Mouse (Mus musculus) midbrain, embryonic 15.5 days (tissue): ENCODE measurements around the gene Carnmt1. TPM values are rescaled to one million over a fixed set of nuclear protein-coding genes. Genes with fewer than 3 reads are reported as not detected.
"Not testable (repeated sequence)": the region's sequence is repeated elsewhere in the genome, so short reads cannot be mapped to it uniquely, and the experiment has no call there.

Experiments used
- ATAC-seq: fragments of 200-750 bp; cut with Nextera tagmentation; replicated peaks from 2 replicates; pipeline ENCODE4 v1.8.0; 2017; ENCODE audit warnings: moderate TSS enrichment
- H3K27ac ChIP-seq: fragments of 300-500 bp; sonication (generic); 2 replicates; pipeline ENCODE4 v1.5.1; 2015; ENCODE audit warnings: mild to moderate bottlenecking, inconsistent platforms
- H3K27me3 ChIP-seq: fragments of 300-500 bp; sonication (generic); replicated peaks from 2 replicates; pipeline ENCODE4 v1.6.1; 2015; ENCODE audit warnings: inconsistent platforms
- H3K36me3 ChIP-seq: fragments of 300-500 bp; sonication (generic); replicated peaks from 2 replicates; pipeline ENCODE4 v1.6.1; 2015; ENCODE audit warnings: inconsistent platforms
- H3K4me1 ChIP-seq: fragments of 300-500 bp; sonication (generic); 2 replicates; pipeline ENCODE4 v1.6.1; 2015; ENCODE audit warnings: inconsistent platforms
- H3K4me2 ChIP-seq: fragments of 300-500 bp; sonication (generic); 2 replicates; pipeline ENCODE4 v1.6.1; 2015; ENCODE audit warnings: inconsistent platforms, mild to moderate bottlenecking, moderate library complexity
- H3K4me3 ChIP-seq: fragments of 300-500 bp; sonication (generic); 2 replicates; pipeline ENCODE4 v1.5.1; 2015; ENCODE audit warnings: mild to moderate bottlenecking, inconsistent platforms
- H3K9ac ChIP-seq: fragments of 300-500 bp; sonication (generic); 2 replicates; pipeline ENCODE4 v1.6.1; 2015; ENCODE audit warnings: mild to moderate bottlenecking, inconsistent platforms
- H3K9me3 ChIP-seq: fragments of 300-500 bp; sonication (generic); 2 replicates; pipeline ENCODE4 v1.6.1; 2016; ENCODE audit warnings: inconsistent platforms
- WGBS: fragments of 180-500 bp; shearing (Covaris S2); methylation state at CpG from one replicate; pipeline ENCODE4 v1.1.7; 2015; ENCODE audit warnings: mixed read lengths; 5-methylcytosine and 5-hydroxymethylcytosine counted together
- polyA plus RNA-seq: library from polyadenylated mRNA; unstranded; fragments of >200 nt; fragmentation: Nextera tagmentation; extraction: Ambion mirVana; gene quantifications from 2 replicates; pipeline ENCODE4 v1.2.1, GENCODE M21; 2015

Gene Carnmt1
- polyA plus RNA-seq, 1 experiment from 2014 or later = 11.2 TPM

DNA sequence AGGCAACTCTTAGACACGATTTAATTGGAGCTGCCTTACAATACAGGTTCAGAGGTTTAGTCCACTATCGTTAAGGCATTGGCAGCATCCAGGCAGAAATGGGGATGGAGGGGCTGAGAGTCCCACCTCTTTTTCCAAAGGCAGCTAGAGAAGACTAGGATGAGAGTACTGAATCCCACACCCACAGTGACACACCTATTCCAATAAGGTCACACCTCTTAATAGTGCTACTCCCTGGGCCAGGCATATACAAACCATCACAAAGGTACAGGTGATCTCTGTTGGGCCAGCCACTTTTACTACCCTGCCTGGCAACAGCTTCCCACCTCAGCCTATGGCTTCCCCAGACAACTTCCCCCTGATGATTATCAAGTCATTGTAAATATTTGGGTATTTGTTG lies 22.2 kb downstream of the Carnmt1 start:
- WGBS = 96% methylated on average over 2 of the region's 2 CpGs
- Histone ChIP-seq H3K9ac (no peak overlapping the region), H3K36me3 (peaks cover 5% of the 10 kb centered on the region), H3K27ac (no peak overlapping the region), H3K4me3 (no peak overlapping the region), H3K9me3 (no peaks in the 10 kb centered on the region), H3K4me1 (no peaks in the 10 kb centered on the region), H3K4me2 (no peak overlapping the region), H3K27me3 (no peaks in the 10 kb centered on the region)
- ATAC-seq = no peak

DNA sequence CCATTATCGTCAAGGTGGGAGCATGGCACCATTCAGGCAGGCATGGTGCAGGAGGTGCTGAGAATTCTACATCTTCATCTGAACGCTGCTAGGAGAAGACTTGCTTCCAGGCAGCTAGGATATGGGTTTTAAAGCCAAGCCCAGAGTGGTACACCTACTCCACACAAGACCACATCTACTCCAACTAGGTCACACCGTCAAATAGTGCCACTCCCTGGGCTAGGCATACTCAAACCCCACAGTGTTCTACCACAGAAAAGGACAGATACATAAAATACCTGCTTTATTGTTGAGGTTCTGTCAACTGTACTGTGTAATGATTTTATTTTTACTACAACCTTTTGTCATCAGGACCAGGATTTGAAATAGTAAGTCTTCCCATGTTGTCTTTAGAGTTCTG lies 24.6 kb downstream of the Carnmt1 start:
- WGBS = 94% methylated on average over 3 of the region's 3 CpGs

DNA sequence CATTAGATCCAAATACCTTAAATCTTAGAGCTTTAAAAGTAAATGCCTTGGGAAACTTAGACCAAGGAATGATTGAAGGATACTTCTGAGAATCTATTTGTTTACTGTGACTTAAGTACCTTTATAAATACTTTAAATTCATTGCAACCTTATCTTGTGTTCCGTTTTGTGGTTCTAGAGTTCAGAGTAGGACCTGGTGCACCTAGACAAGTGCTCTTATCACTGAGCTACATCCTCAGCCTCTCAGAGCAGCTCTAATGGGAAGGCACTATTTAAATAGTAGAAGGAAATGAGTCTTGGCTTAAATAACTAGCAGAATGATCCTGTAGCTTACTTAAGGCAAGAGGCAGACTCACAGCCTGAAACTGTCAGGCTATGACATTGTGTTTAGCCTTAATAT lies 25.0 kb downstream of the Carnmt1 start:
- ATAC-seq = no peak
- no peak overlapping the region for H3K27ac ChIP-seq
- H3K4me1 ChIP-seq = no peaks in the 10 kb centered on the region
- no peak overlapping the region for H3K4me3 ChIP-seq
- no peak overlapping the region for H3K9ac ChIP-seq
- H3K27me3 ChIP-seq = no peaks in the 10 kb centered on the region
- peaks cover 5% of the 10 kb centered on the region for H3K36me3 ChIP-seq
- 89% methylated on average over 1 of the region's 1 CpGs for WGBS
- H3K9me3 ChIP-seq = no peaks in the 10 kb centered on the region
- H3K4me2 ChIP-seq = no peak overlapping the region

More for the DNA sequence above, 24.6 kb downstream of the Carnmt1 start:
- Histone ChIP-seq H3K4me1 (no peaks in the 10 kb centered on the region), H3K36me3 (peaks cover 5% of the 10 kb centered on the region), H3K27ac (no peak overlapping the region), H3K27me3 (no peaks in the 10 kb centered on the region), H3K4me3 (no peak overlapping the region), H3K4me2 (no peak overlapping the region), H3K9me3 (no peaks in the 10 kb centered on the region), H3K9ac (no peak overlapping the region)
- ATAC-seq = no peak

DNA sequence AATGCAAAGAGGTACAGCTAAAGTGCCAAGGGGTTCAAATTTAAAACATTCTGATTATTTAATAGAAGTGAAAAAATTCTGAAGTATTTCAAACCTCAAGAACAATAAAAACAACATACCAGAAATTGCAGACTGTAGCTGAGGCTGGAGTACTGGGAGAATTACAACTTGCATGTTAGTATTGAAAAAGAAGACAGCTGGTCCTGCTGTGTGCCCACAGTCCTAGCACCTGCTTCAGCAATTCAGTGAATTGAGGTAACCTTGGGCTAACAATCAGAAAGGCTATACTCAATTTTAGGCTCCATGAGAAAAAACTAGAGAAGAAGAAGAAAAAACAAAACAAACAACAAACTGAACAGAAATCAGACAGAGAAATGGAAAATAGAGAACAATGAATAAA lies 37.5 kb downstream of the Carnmt1 start:
- no peak for ATAC-seq
- no peak overlapping the region for H3K9ac ChIP-seq
- H3K27ac ChIP-seq = no peak overlapping the region
- H3K4me1 ChIP-seq = peaks cover 4% of the 10 kb centered on the region; the same call in 1 of the 2 replicates
- H3K4me2 ChIP-seq = no peak overlapping the region
- no peak overlapping the region for H3K4me3 ChIP-seq
- no peaks in the 10 kb centered on the region for H3K9me3 ChIP-seq
- no peaks in the 10 kb centered on the region for H3K36me3 ChIP-seq
- no peaks in the 10 kb centered on the region for H3K27me3 ChIP-seq

DNA sequence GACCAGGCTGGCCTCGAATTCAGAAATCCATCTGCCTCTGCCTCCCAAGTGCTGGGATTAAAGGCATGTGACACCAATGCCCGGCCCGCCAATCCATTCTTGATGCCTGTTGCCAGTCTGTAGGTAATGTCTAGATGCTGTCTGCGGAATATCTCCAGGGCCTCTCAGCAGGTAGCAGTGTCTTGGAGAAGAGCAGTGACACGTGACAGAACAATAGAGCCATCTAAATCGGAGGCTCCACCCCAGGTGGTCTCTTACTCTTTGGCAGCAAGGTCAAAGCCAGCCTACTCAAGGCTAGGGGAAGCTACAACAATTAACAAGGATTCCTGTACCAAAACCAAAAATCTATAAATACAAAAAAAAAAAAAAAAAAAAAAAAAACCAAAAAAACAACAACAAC lies 40.3 kb downstream of the Carnmt1 start:
- Histone ChIP-seq H3K4me3 (no peak overlapping the region), H3K4me1 (peaks cover 27% of the 10 kb centered on the region), H3K9me3 (no peaks in the 10 kb centered on the region), H3K27ac (no peak overlapping the region), H3K27me3 (no peaks in the 10 kb centered on the region), H3K4me2 (no peak overlapping the region), H3K9ac (no peak overlapping the region), H3K36me3 (no peaks in the 10 kb centered on the region)
- ATAC-seq = no peak
- WGBS = 53% methylated on average over 6 of the region's 6 CpGs

DNA sequence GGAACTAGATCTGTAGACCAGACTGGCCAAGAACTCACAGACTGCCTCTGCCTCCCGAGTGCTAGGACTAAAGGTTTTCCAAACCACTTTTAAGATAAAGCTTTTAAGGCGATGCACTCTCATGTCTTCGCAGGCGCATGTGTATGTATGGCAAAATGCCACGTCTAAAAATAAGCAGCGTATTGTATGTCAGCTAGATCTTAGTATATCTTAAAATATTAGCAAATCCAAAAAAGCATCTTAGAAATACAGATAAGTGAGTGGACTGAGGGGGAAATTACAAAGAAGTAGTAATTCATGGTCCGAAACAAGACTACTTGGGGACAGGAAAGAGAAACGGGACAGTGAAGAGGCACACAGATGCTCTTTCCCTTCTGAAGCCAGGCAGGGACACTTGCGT lies 41.0 kb downstream of the Carnmt1 start:
- no peak overlapping the region for H3K4me2 ChIP-seq
- H3K9me3 ChIP-seq = no peaks in the 10 kb centered on the region
- no peaks in the 10 kb centered on the region for H3K36me3 ChIP-seq
- no peak for ATAC-seq
- peaks cover 27% of the 10 kb centered on the region for H3K4me1 ChIP-seq
- no peaks in the 10 kb centered on the region for H3K27me3 ChIP-seq
- WGBS = 93% methylated on average over 9 of the region's 9 CpGs
- no peak overlapping the region for H3K9ac ChIP-seq
- no peak overlapping the region for H3K27ac ChIP-seq
- no peak overlapping the region for H3K4me3 ChIP-seq

DNA sequence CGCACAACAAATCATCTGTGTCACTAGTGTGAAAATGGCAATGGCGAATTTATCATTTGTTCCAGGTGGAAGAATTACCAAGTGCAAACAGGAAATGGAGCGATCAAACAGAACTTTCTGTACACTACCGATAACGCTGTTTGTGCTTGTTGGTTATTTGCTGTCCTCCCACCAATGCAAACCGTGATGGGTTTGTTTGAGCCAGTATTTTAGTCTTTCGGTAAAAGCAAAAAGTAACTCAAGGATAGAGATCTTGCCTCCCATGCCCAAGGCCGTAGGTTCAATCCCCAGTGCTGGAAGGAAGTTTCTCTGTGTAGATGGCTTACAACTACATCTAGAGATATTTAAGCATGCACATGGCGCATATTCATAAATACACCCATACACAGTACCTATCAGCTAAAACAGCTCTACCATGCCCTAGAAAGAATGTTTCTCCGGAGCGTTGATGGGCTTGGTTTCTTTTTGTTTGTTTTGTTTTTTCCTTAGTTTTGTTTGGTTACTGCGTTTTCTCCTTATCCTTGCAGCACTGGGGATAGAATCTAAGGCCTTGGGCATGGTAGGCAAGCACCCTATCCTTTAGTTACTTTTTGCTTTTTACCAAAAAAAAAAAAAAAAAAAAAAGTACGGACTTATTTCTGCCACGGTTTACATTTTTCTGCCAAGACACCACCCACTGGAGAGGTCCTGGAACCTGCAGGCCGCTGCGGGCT lies 41.7 kb downstream of the Carnmt1 start:
- Histone ChIP-seq H3K9me3 (no peaks in the 10 kb centered on the region), H3K36me3 (no peaks in the 10 kb centered on the region), H3K4me3 (peak overlapping the region; percentile 93), H3K27me3 (no peaks in the 10 kb centered on the region), H3K4me1 (peaks cover 27% of the 10 kb centered on the region), H3K9ac (peak overlapping the region; percentile 97), H3K27ac (peak overlapping the region; percentile 97), H3K4me2 (peak overlapping the region; percentile 92)
- WGBS = 59% methylated on average over 16 of the region's 16 CpGs
- ATAC-seq = no peak

DNA sequence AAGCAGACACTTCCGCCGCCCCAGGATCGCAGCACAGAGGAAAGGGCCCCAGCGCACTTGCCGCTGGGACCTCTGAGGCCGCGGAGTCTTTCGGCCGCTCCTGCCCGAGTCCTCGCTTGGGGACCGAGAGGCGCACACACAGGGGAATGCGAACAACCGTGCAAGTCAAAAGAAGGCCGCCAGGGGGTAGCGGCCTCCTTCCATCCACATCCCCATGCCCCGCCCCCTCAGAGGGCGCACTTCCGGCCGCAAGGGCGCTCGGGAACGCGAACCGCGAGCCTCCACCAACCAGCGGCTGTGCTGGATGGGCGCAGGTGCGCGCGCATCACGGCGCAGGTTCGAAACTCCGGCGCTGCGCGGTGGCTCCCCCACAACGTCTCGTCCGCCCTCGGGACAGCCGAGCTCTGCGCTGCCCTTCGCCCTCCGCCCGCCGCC lies 42.3 kb downstream of the Carnmt1 start, which contains the start of gene D030056L22Rik:
D030056L22Rik (plus strand) TSS at position 328 of the 435 bp plus-strand sequence.
- Histone ChIP-seq H3K27me3 (no peaks in the 10 kb centered on the region), H3K4me3 (peak within 1 kb of the TSS; percentile 93), H3K9ac (peak within 1 kb of the TSS; percentile 97), H3K9me3 (no peaks in the 10 kb centered on the region), H3K27ac (peak within 1 kb of the TSS; percentile 97), H3K36me3 (no peaks in the 10 kb centered on the region), H3K4me2 (peak within 1 kb of the TSS; percentile 92), H3K4me1 (peaks cover 27% of the 10 kb centered on the region)
- peak; percentile 99 for ATAC-seq
- WGBS = 0% methylated on average over 48 of the region's 49 CpGs

DNA sequence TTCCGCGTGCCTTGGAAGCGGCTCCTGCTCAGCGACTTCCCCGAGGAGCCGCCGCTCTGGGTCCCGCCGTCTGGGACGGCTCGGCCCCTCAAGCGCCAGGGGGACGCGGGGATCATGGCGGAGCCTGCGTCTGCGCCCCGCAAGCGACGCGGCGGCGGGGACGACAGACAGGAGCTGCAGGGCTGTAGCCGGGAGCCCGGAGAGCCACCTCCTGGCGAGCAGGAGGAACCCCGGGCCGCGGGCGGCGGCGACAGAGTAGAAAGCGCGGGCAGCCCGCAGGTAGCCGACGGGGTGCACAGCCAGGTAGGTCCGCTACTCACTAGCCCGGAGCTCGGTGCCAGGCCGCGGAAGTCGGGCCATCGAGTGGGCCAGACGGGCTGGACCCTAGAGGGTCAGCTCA lies 42.8 kb downstream of the Carnmt1 start:
- WGBS = under 1% methylated on average over 45 of the region's 46 CpGs
- H3K4me1 ChIP-seq = peaks cover 27% of the 10 kb centered on the region
- not testable (repeated sequence) for H3K9me3 ChIP-seq, H3K36me3 ChIP-seq, H3K27me3 ChIP-seq
- peak overlapping the region; percentile 74 for H3K27ac ChIP-seq
- H3K4me3 ChIP-seq = peak overlapping the region; percentile 93
- peak overlapping the region; percentile 97 for H3K9ac ChIP-seq
- H3K4me2 ChIP-seq = peak overlapping the region; percentile 92
- peak; percentile 79 for ATAC-seq

DNA sequence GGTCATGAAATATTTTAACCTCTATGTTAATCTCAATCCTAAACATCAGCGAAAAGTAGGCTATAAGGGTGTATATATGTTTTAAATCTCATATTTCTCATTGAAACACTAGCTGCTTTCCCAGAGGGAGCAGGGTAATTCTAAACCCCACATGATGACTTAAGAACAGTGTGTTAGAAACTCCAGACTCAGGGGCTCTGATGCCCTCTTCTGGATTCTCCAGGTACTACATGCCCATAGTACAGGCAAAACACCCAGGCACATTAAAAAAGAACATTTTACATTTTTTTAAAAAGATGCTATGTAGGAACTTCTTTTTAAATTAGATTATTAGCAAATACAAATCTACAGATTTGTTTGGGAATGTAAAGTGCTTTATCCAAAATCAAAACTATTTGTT lies 45.8 kb downstream of the Carnmt1 start:
- H3K9me3 ChIP-seq = no peaks in the 10 kb centered on the region
- H3K4me1 ChIP-seq = peaks cover 27% of the 10 kb centered on the region
- no peak overlapping the region for H3K4me2 ChIP-seq
- ATAC-seq = no peak
- H3K27me3 ChIP-seq = no peaks in the 10 kb centered on the region
- no peak overlapping the region for H3K27ac ChIP-seq
- WGBS = 49% methylated on average over 1 of the region's 1 CpGs
- no peak overlapping the region for H3K9ac ChIP-seq
- no peak overlapping the region for H3K4me3 ChIP-seq
- H3K36me3 ChIP-seq = no peaks in the 10 kb centered on the region; the same call in 1 of the 2 replicates

DNA sequence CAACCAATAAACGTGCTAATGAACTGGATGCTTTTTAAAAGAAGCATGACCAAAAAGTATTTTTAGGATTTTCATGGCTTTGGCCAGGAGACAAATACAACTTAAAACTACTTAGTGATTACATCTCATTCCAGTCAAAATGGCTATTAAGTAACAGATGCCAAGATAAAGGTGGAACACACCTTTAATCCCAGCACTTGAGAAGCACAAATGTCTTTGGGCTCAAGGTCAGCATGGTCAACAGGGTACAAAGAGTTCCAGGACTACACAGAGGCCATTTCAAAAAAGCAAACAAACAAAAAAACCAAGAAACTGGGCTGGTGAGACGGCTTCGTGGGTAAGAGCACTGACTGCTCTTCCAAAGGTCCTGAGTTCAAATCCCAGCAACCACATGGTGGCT lies 49.8 kb downstream of the Carnmt1 start:
- Histone ChIP-seq H3K4me2 (no peak overlapping the region), H3K36me3 (no peaks in the 10 kb centered on the region; the same call in 1 of the 2 replicates), H3K27me3 (no peaks in the 10 kb centered on the region), H3K27ac (no peak overlapping the region), H3K4me1 (peaks cover 6% of the 10 kb centered on the region), H3K9ac (no peak overlapping the region), H3K9me3 (no peaks in the 10 kb centered on the region), H3K4me3 (no peak overlapping the region)
- WGBS = 90% methylated on average over 3 of the region's 3 CpGs
- ATAC-seq = no peak

DNA sequence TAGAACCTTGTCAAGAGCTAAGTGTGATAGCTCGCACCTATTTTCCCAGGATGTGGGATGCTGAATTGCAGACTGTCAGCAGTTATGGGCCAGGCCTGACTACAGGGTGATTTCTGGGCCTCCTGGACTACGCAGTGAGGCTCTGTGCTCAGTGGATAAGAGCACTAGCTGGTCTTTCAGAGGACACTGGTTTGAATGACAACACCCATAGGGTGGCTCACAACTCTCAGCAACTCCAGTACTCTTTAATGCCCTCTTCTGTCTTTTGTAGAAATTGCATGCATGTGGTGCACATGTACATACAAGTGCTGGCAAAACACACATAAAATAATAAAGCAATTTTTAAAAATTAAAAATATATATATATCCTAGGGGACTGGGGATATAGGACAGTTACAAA lies 54.6 kb downstream of the Carnmt1 start:
- ATAC-seq = no peak
- Histone ChIP-seq H3K4me3 (no peak overlapping the region), H3K36me3 (no peaks in the 10 kb centered on the region), H3K9ac (no peak overlapping the region), H3K4me1 (no peaks in the 10 kb centered on the region), H3K27me3 (no peaks in the 10 kb centered on the region), H3K9me3 (no peaks in the 10 kb centered on the region), H3K27ac (no peak overlapping the region), H3K4me2 (no peak overlapping the region)
- WGBS = 92% methylated on average over 2 of the region's 2 CpGs

DNA sequence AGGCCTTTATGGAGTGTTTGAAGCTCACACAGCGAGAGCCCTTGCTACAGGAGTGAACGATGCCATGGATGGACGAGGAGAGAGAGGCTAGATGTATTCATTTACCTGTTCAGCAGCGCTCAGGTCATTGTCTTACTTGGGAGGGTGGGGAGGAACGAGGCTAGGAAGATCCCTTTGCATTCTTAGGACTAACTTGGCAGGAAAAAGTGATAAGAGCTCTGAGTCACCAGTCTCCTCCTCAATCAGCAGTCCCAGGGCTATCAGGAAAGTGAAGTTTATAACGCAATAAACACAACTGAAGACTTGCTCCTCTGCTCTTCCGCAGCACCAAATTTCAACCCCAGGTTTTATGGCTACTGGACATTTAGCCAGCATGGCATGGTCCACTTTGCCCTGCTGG lies 59.7 kb downstream of the Carnmt1 start:
- ATAC-seq = no peak

More for the DNA sequence above, 59.7 kb downstream of the Carnmt1 start:
- WGBS = 84% methylated on average over 7 of the region's 7 CpGs
- H3K36me3 ChIP-seq = no peaks in the 10 kb centered on the region
- no peak overlapping the region for H3K4me3 ChIP-seq
- H3K4me2 ChIP-seq = no peak overlapping the region
- no peaks in the 10 kb centered on the region for H3K27me3 ChIP-seq
- no peaks in the 10 kb centered on the region for H3K4me1 ChIP-seq
- H3K27ac ChIP-seq = no peak overlapping the region
- H3K9me3 ChIP-seq = no peaks in the 10 kb centered on the region
- no peak overlapping the region for H3K9ac ChIP-seq
